Mouse (Mus musculus) lung, embryonic 14.5 days (tissue): ENCODE measurements around the gene Nr2f2. TPM values are rescaled to one million over a fixed set of nuclear protein-coding genes. Genes with fewer than 3 reads are reported as not detected.

ENCODE experiments used
- ATAC-seq: fragments of 200-750 bp; cut with Nextera tagmentation; 2 replicates; pipeline ENCODE4 v1.8.0; 2017; ENCODE audit warnings: mild to moderate bottlenecking, moderate TSS enrichment, moderate library complexity; ENCODE audit not compliant: insufficient read depth
- DNase-seq: peaks from one replicate; pipeline ENCODE4 v3.0.0-alpha.2; 2015
- H3K27ac ChIP-seq: fragments of 300-500 bp; sonication (generic); 2 replicates; pipeline ENCODE4 v1.5.1; 2014; ENCODE audit warnings: low read depth, mild to moderate bottlenecking, moderate library complexity
- H3K27me3 ChIP-seq: fragments of 300-500 bp; sonication (generic); 2 replicates; pipeline ENCODE4 v1.6.1; 2014; ENCODE audit warnings: low read length, control low read depth; ENCODE audit not compliant: insufficient read depth
- H3K36me3 ChIP-seq: fragments of 300-500 bp; sonication (generic); 2 replicates; pipeline ENCODE4 v1.6.1; 2014; ENCODE audit warnings: control low read depth; ENCODE audit not compliant: insufficient read depth
- H3K4me1 ChIP-seq: fragments of 300-500 bp; sonication (generic); 2 replicates; pipeline ENCODE4 v1.6.1; 2014; ENCODE audit warnings: antibody characterized with exemption, control low read depth; ENCODE audit not compliant: insufficient read depth
- H3K4me2 ChIP-seq: fragments of 300-500 bp; sonication (generic); 2 replicates; pipeline ENCODE4 v1.6.1; 2014; ENCODE audit warnings: mild to moderate bottlenecking
- H3K4me3 ChIP-seq: fragments of 300-500 bp; sonication (generic); 2 replicates; pipeline ENCODE4 v1.5.1; 2014; ENCODE audit warnings: low read depth, low read length
- H3K9ac ChIP-seq: fragments of 300-500 bp; sonication (generic); 2 replicates; pipeline ENCODE4 v1.6.1; 2014
- H3K9me3 ChIP-seq: fragments of 300-500 bp; sonication (generic); 2 replicates; pipeline ENCODE4 v1.6.1; 2016; ENCODE audit warnings: low read depth, low read length, control low read depth
- CTCF ChIP-seq: IDR thresholded peaks from 2 replicates; pipeline ENCODE4 v1.5.1; 2016; ENCODE audit warnings: antibody characterized with exemption, low read depth
- WGBS: fragments of 180-500 bp; shearing (Covaris S2); extraction: QIAGEN DNeasy Blood & Tissue Kit; methylation state at CpG from one replicate; pipeline ENCODE4 v1.1.7; 2014; 5-methylcytosine and 5-hydroxymethylcytosine counted together
- polyA plus RNA-seq: library from polyadenylated mRNA; unstranded; fragments of >200 nt; fragmentation: Nextera tagmentation; extraction: Ambion mirVana; gene quantifications from 2 replicates; pipeline ENCODE4 v1.2.1, GENCODE M21; 2014

The Nr2f2 gene
- polyA plus RNA-seq, 1 experiment from 2014 or later, result 146 TPM

DNA sequence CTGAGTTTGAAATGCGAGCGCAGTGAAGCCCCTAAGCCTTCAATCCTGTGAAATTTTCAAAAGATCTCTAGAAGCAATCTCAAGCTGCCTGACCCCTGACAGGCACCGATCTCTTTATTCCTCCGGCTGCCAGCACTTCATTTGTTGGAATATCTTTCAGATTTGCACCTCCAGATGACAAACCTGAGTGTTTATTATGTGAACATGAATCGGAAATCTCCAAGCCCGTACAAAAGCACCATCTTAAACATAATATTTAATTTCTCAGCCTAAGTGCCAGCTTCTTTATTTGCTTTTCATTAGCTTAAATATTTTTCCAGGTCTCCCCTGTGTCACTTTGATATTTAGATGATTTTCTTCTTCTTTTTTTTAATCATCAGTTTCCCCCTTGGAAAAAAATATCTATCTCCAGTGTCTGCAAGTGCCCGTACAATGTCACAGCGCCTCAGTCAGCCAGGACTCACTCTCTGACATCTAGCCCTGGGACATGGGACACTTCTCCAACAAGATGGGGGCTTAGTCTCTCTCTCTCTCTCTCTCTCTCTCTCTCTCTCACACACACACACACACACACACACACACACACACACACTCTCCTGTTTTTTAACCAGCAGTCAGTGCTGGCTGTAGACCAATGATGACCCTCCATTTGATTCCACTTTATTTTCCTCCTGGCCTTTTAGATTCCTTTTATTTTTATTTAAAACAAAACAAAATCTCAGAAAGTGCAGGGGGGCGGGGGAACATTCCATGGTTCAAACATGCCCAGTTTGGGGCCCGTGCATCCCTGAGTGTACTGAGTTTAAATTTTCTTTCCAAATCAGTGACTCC, 38.1 kb downstream of the Nr2f2 start:
- no peaks in the 10 kb centered on the region for H3K9me3 ChIP-seq
- no peak overlapping the region for H3K27ac ChIP-seq
- H3K27me3 ChIP-seq, result peaks cover 67% of the 10 kb centered on the region
- H3K36me3 ChIP-seq, result no peaks in the 10 kb centered on the region
- no peak overlapping the region for H3K4me2 ChIP-seq
- WGBS, result 29% methylated on average over 10 of the region's 10 CpGs
- DNase-seq, result no peak
- no peak overlapping the region for H3K9ac ChIP-seq
- no peak for TF ChIP-seq CTCF
- no peaks in the 10 kb centered on the region for H3K4me1 ChIP-seq
- ATAC-seq, result no peak
- no peak overlapping the region for H3K4me3 ChIP-seq

GRCm38 (mm10) chr7:70327191-70327590, 39.3 kb downstream of the Nr2f2 start:
- 57% methylated on average over 2 of the region's 2 CpGs for WGBS
- no peak for TF ChIP-seq CTCF
- H3K27ac ChIP-seq, result no peak overlapping the region
- H3K27me3 ChIP-seq, result peaks cover 64% of the 10 kb centered on the region
- no peak for ATAC-seq
- no peaks in the 10 kb centered on the region for H3K36me3 ChIP-seq
- H3K4me3 ChIP-seq, result no peak overlapping the region
- DNase-seq, result no peak
- no peaks in the 10 kb centered on the region for H3K9me3 ChIP-seq
- H3K4me2 ChIP-seq, result no peak overlapping the region
- no peak overlapping the region for H3K9ac ChIP-seq
- no peaks in the 10 kb centered on the region for H3K4me1 ChIP-seq

DNA sequence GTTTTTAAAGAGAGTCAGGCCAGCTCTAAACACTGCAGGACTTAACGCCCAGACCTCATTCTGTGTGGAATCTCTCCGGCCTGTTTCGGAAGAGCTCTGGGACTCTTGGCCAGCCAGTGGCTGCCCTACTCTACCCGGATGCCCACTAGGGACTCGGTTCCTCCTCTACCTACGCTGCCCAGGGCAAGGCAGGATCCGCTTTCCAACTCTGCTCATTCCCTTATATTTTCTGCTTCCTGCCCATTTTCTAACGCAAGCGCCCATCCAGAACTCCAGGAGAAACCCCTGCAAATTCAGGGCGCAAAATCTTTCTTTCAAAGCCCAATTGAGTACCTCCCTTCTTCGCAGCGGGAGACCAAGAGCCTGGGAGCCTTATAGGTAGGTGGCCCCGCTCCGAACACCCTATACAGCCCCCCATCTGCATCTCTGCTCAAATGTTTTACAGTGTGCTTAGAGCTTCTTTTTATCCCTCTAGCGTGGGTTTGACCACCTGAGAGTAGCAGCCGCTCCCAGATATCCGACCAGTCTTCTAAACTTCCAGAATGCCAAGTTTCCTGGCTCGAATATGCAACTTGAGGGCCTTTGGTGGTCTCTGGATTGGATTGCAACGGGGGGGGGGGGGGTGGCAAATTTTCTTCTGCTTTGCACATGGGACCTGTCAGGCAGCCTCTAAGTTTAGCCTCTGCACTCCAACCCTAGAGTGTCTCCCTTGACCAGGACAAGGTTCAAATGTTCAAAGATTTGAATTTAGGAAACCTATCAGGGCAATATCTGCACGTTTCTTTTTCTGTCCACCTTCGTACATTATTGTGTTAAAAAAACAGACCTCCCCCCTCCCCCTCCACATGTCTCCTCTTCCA, 40.1 kb downstream of the Nr2f2 start:
- ATAC-seq, result no peak
- H3K4me3 ChIP-seq, result 0 out of 2 replicates have a peak overlapping the region, but pooled peaks have one; percentile 1
- H3K4me1 ChIP-seq, result no peaks in the 10 kb centered on the region
- TF ChIP-seq CTCF, result no peak
- no peak for DNase-seq
- 19% methylated on average over 21 of the region's 21 CpGs for WGBS
- no peaks in the 10 kb centered on the region for H3K36me3 ChIP-seq
- H3K9ac ChIP-seq, result no peak overlapping the region
- no peak overlapping the region for H3K27ac ChIP-seq
- H3K27me3 ChIP-seq, result peaks cover 63% of the 10 kb centered on the region
- no peaks in the 10 kb centered on the region for H3K9me3 ChIP-seq
- peak overlapping the region; percentile 32 for H3K4me2 ChIP-seq

DNA sequence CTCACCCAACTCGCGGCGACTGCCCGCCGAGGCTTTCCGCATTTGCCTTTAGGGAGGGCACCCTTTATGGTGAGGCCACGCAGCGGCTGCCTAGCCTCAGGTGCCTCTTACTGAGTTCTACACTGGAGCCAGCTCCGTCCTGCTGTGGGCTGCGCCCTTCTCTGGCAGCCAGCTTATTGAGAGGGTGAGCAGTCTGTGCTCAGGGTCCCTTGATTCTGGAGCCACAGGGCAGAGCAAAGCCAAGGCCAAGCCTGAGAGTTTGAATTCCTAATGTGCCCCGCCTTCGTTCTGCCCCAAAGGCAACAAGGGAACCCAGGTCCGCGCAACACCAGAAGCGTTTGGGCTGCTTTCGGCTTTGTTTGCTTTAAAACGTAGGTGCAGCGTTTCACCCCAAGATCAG, 41.2 kb downstream of the Nr2f2 start:
- ATAC-seq (no peak), DNase-seq (no peak)
- H3K4me3 ChIP-seq, result peak overlapping the region; percentile 10; the same call in 1 of the 2 replicates
- no peaks in the 10 kb centered on the region for H3K4me1 ChIP-seq
- 6% methylated on average over 18 of the region's 18 CpGs for WGBS
- TF ChIP-seq CTCF, result no peak
- no peak overlapping the region for H3K27ac ChIP-seq
- no peaks in the 10 kb centered on the region for H3K36me3 ChIP-seq
- no peak overlapping the region for H3K9ac ChIP-seq
- H3K4me2 ChIP-seq, result peak overlapping the region; percentile 32
- no peaks in the 10 kb centered on the region for H3K9me3 ChIP-seq
- H3K27me3 ChIP-seq, result peaks cover 54% of the 10 kb centered on the region

DNA sequence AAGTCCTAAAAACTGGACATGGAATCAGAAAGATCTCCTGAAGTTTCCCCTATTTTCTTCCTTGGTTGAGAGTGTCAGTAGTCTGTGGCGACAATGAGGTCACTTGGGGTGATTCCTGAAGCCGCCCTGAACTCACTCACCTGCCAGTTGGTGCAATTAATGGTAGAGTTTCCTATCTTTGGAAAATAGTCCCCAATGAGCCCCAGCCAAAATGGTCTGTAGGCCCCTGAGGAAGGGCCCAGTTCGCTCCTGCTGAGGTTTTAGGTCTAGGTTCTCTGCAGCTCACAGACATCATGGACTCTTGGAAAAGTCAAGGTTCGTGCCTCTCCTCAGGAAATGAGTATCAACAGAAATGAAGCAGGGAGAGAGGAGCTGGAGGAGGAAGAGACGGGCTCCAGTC, 42.0 kb downstream of the Nr2f2 start:
- no peak for ATAC-seq
- no peaks in the 10 kb centered on the region for H3K4me1 ChIP-seq
- no peak overlapping the region for H3K27ac ChIP-seq
- H3K4me2 ChIP-seq, result no peak overlapping the region
- H3K9ac ChIP-seq, result no peak overlapping the region
- no peaks in the 10 kb centered on the region for H3K9me3 ChIP-seq
- 60% methylated on average over 5 of the region's 5 CpGs for WGBS
- no peak for DNase-seq
- TF ChIP-seq CTCF, result no peak
- H3K4me3 ChIP-seq, result no peak overlapping the region
- H3K27me3 ChIP-seq, result peaks cover 46% of the 10 kb centered on the region
- no peaks in the 10 kb centered on the region for H3K36me3 ChIP-seq

DNA sequence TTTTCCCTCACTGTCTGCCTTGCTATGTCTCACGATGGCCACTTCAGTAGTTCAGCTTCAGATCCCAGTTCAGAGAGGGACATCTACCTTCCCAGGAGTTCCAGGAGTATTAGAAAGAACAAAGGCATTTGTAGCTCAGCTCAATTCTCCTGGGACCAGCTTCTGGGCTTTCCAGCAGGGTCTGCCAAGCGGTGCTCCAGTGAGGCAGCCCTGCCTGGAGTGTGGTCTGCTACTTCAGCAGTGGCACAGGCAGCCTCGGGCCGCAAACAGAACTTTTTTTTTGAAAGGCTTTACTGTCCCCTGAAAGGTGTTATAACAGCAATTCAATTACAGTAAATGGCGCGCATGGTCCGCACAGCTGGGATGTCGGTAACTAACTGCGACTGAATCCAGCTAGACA, 42.5 kb downstream of the Nr2f2 start:
- Histone ChIP-seq H3K4me3 (no peak overlapping the region), H3K4me2 (no peak overlapping the region), H3K9me3 (no peaks in the 10 kb centered on the region), H3K4me1 (no peaks in the 10 kb centered on the region), H3K9ac (no peak overlapping the region), H3K27ac (no peak overlapping the region), H3K27me3 (peaks cover 41% of the 10 kb centered on the region), H3K36me3 (no peaks in the 10 kb centered on the region)
- WGBS, result 47% methylated on average over 9 of the region's 9 CpGs
- DNase-seq, result no peak
- TF ChIP-seq CTCF, result no peak
- no peak for ATAC-seq

- no peak for DNase-seq
- H3K4me3 ChIP-seq, result no peak overlapping the region
- no peak overlapping the region for H3K27ac ChIP-seq
- TF ChIP-seq CTCF, result no peak
- ATAC-seq, result no peak
- no peaks in the 10 kb centered on the region for H3K9me3 ChIP-seq
- no peaks in the 10 kb centered on the region for H3K4me1 ChIP-seq
- H3K9ac ChIP-seq, result no peak overlapping the region
- H3K4me2 ChIP-seq, result no peak overlapping the region
- 33% methylated on average over 7 of the region's 7 CpGs for WGBS
- no peaks in the 10 kb centered on the region for H3K36me3 ChIP-seq
- no peaks in the 10 kb centered on the region for H3K27me3 ChIP-seq
These were observed 60.8 kb downstream of the Nr2f2 start for GRCm38 (mm10) chr7:70305716-70306115.
